Mouse (Mus musculus) hindbrain, postnatal 0 days (tissue): Measurements from ENCODE around the gene Pim3. TPM values are rescaled to one million over a fixed set of nuclear protein-coding genes. Genes with fewer than 3 reads are reported as not detected.

Source experiments
- ATAC-seq: fragments of 200-750 bp; cut with Nextera tagmentation; 2 replicates; pipeline ENCODE4 v1.8.0; 2017; ENCODE audit warnings: mild to moderate bottlenecking, moderate TSS enrichment, moderate library complexity
- DNase-seq: peaks from one replicate; pipeline ENCODE4 v3.0.0-alpha.2; 2015; ENCODE audit warnings: low spot score
- H3K27ac ChIP-seq: fragments of 300-500 bp; sonication (generic); 2 replicates; pipeline ENCODE4 v1.5.1; 2014; ENCODE audit warnings: mild to moderate bottlenecking
- H3K27me3 ChIP-seq: fragments of 300-500 bp; sonication (generic); 2 replicates; pipeline ENCODE4 v1.6.1; 2014; ENCODE audit warnings: low read length, mixed read lengths; ENCODE audit not compliant: insufficient read depth
- H3K36me3 ChIP-seq: fragments of 300-500 bp; sonication (generic); 2 replicates; pipeline ENCODE4 v1.6.1; 2014; ENCODE audit warnings: low read length, mixed read lengths; ENCODE audit not compliant: insufficient read depth
- H3K4me1 ChIP-seq: fragments of 300-500 bp; sonication (generic); 2 replicates; pipeline ENCODE4 v1.6.1; 2014; ENCODE audit warnings: antibody characterized with exemption, low read length, mixed read lengths; ENCODE audit not compliant: insufficient read depth
- H3K4me2 ChIP-seq: fragments of 300-500 bp; sonication (generic); 2 replicates; pipeline ENCODE4 v1.6.1; 2014; ENCODE audit warnings: low read depth, mild to moderate bottlenecking, low read length, moderate library complexity, mixed read lengths
- H3K4me3 ChIP-seq: fragments of 300-500 bp; sonication (generic); 2 replicates; pipeline ENCODE4 v1.5.1; 2014; ENCODE audit warnings: low read length
- H3K9ac ChIP-seq: fragments of 300-500 bp; sonication (generic); replicated peaks from 2 replicates; pipeline ENCODE4 v1.6.1; 2014; ENCODE audit warnings: mild to moderate bottlenecking, low read length, moderate library complexity, mixed read lengths
- H3K9me3 ChIP-seq: fragments of 300-500 bp; sonication (generic); 2 replicates; pipeline ENCODE4 v1.6.1; 2016; ENCODE audit warnings: low read length, mixed read lengths
- CTCF ChIP-seq: IDR thresholded peaks from 2 replicates; pipeline ENCODE4 v1.5.1; 2016; ENCODE audit warnings: antibody characterized with exemption, control low read depth, low read depth
- WGBS: fragments of 180-500 bp; shearing (Covaris S2); extraction: QIAGEN DNeasy Blood & Tissue Kit; methylation state at CpG from one replicate; pipeline ENCODE4 v1.1.7; 2014; 5-methylcytosine and 5-hydroxymethylcytosine counted together
- polyA plus RNA-seq: library from polyadenylated mRNA; unstranded; fragments of >200 nt; fragmentation: Nextera tagmentation; extraction: Ambion mirVana; gene quantifications from 2 replicates; pipeline ENCODE4 v1.2.1, GENCODE M21; 2015
- total RNA-seq: library from RNA; depleted of rRNA; stranded (reverse); fragments of >200 nt; gene quantifications from 2 replicates; pipeline ENCODE4 v1.2.3, GENCODE M21; 2014

Gene Pim3
- total and polyA plus RNA-seq, 2 experiments from 2014 or later = 69.8 to 104 TPM

- Histone ChIP-seq H3K27ac (no peak overlapping the region), H3K9ac (no peak overlapping the region), H3K27me3 (no peaks in the 10 kb centered on the region), H3K9me3 (no peaks in the 10 kb centered on the region), H3K36me3 (no peaks in the 10 kb centered on the region), H3K4me1 (peaks cover 5% of the 10 kb centered on the region; the same call in 1 of the 2 replicates), H3K4me3 (no peak overlapping the region), H3K4me2 (no peak overlapping the region)
- ATAC-seq (no peak), DNase-seq (no peak)
- 61% methylated on average over 3 of the region's 3 CpGs for WGBS
- TF ChIP-seq CTCF = no peak
Measured at GRCm38 (mm10) chr15:88889032-88889431, 27.0 kb downstream of the Pim3 start.

- Histone ChIP-seq H3K4me1 (peaks cover 5% of the 10 kb centered on the region; the same call in 1 of the 2 replicates), H3K27ac (peak overlapping the region; percentile 64; the same call in 1 of the 2 replicates), H3K4me3 (peak overlapping the region; percentile 46), H3K9me3 (no peaks in the 10 kb centered on the region), H3K27me3 (no peaks in the 10 kb centered on the region), H3K4me2 (peak overlapping the region; percentile 87), H3K36me3 (no peaks in the 10 kb centered on the region), H3K9ac (peak overlapping the region; percentile 68)
- ATAC-seq (no peak), DNase-seq (peak; percentile 47)
- TF ChIP-seq CTCF = peak; percentile 17; the same call in 1 of the 2 replicates
- WGBS = 80% methylated on average over 3 of the region's 3 CpGs
Measured at GRCm38 (mm10) chr15:88889994-88890393, 28.0 kb downstream of the Pim3 start.

- peak; percentile 94 for ATAC-seq
- DNase-seq = peak; percentile 91
- WGBS = 1% methylated on average over 38 of the region's 41 CpGs
- no peaks in the 10 kb centered on the region for H3K27me3 ChIP-seq
- peak overlapping the region; percentile 64 for H3K27ac ChIP-seq
- peaks cover 5% of the 10 kb centered on the region; the same call in 1 of the 2 replicates for H3K4me1 ChIP-seq
- H3K4me2 ChIP-seq = peak overlapping the region; percentile 87
- TF ChIP-seq CTCF = 0 out of 2 replicates have a peak, but pooled peaks have one; percentile 19
- peak overlapping the region; percentile 46 for H3K4me3 ChIP-seq
- H3K36me3 ChIP-seq = no peaks in the 10 kb centered on the region
- peak overlapping the region; percentile 68 for H3K9ac ChIP-seq
- H3K9me3 ChIP-seq = no peaks in the 10 kb centered on the region
Measured at GRCm38 (mm10) chr15:88890751-88891675, 29.0 kb downstream of the Pim3 start.

- Histone ChIP-seq H3K36me3 (no peaks in the 10 kb centered on the region), H3K4me2 (peak overlapping the region; percentile 87; the same call in 1 of the 2 replicates), H3K27me3 (no peaks in the 10 kb centered on the region), H3K9ac (no peak overlapping the region), H3K4me3 (no peak overlapping the region), H3K9me3 (no peaks in the 10 kb centered on the region), H3K4me1 (peaks cover 5% of the 10 kb centered on the region; the same call in 1 of the 2 replicates), H3K27ac (no peak overlapping the region)
- ATAC-seq = no peak
- DNase-seq = no peak
- 67% methylated on average over 8 of the region's 8 CpGs for WGBS
- no peak for TF ChIP-seq CTCF
Measured at GRCm38 (mm10) chr15:88891676-88892040, 29.7 kb downstream of the Pim3 start.

GRCm38 (mm10) chr15:88892252-88892651 is 30.3 kb downstream of the Pim3 start:
- Histone ChIP-seq H3K9me3 (no peaks in the 10 kb centered on the region), H3K36me3 (no peaks in the 10 kb centered on the region), H3K27ac (no peak overlapping the region), H3K4me1 (peaks cover 5% of the 10 kb centered on the region; the same call in 1 of the 2 replicates), H3K4me3 (no peak overlapping the region), H3K27me3 (no peaks in the 10 kb centered on the region), H3K4me2 (no peak overlapping the region), H3K9ac (no peak overlapping the region)
- ATAC-seq (no peak), DNase-seq (no peak)
- WGBS = 91% methylated on average over 1 of the region's 1 CpGs
- no peak for TF ChIP-seq CTCF

GRCm38 (mm10) chr15:88892876-88893275 is 30.9 kb downstream of the Pim3 start:
- no peak overlapping the region for H3K4me3 ChIP-seq
- TF ChIP-seq CTCF = no peak
- no peaks in the 10 kb centered on the region for H3K27me3 ChIP-seq
- WGBS = 84% methylated on average over 5 of the region's 5 CpGs
- ATAC-seq (no peak), DNase-seq (no peak)
- no peak overlapping the region for H3K4me2 ChIP-seq
- no peak overlapping the region for H3K9ac ChIP-seq
- peaks cover 5% of the 10 kb centered on the region; the same call in 1 of the 2 replicates for H3K4me1 ChIP-seq
- no peaks in the 10 kb centered on the region for H3K9me3 ChIP-seq
- no peaks in the 10 kb centered on the region for H3K36me3 ChIP-seq
- H3K27ac ChIP-seq = no peak overlapping the region
